38 mouse cellular contexts compared by ENCODE assay signal in the genomic region with DNA sequence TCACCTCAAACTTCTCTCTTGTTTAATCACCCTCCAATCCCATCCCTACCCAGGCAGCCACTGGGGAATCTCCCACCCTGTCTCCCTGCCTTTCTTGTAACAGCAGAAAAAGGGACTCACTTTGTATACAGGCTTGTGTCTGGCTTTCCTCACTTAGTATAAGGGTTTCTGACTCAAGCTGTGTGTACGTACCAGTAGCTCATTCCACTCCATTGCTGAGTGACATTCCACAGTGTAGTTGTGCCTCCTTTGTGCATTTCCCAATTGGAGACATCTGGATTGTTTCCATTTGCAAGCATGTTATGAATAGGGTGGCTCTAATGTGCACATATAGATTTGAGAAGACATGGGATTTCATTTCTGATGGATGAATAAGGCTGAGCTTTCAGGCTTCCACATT. TPM values are rescaled to one million over a fixed set of nuclear protein-coding genes. Genes with fewer than 3 reads are reported as not detected.
"Had no signal": no experiment of that assay in that cellular context is flagged by ENCODE, and none has a peak within 500 bp of the region (broad histone marks: within the 10 kb centered on the region; RNA-seq: fewer than 3 reads in every experiment).

No protein-coding gene starts in this region.

- H3K4me2 ChIP-seq: heart, embryonic 11.5 days; heart, embryonic 12.5 days; heart, embryonic 13.5 days; heart, embryonic 15.5 days; hindbrain, embryonic 12.5 days; hindbrain, embryonic 13.5 days; hindbrain, embryonic 14.5 days; hindbrain, embryonic 15.5 days; intestine, embryonic 15.5 days; kidney, embryonic 15.5 days had no signal

- H3K9me3 ChIP-seq: heart, embryonic 10.5 days; heart, embryonic 12.5 days; heart, embryonic 13.5 days; heart, embryonic 15.5 days; hindbrain, embryonic 10.5 days; hindbrain, embryonic 12.5 days; hindbrain, embryonic 13.5 days; hindbrain, embryonic 15.5 days; intestine, embryonic 15.5 days; kidney, embryonic 15.5 days had no signal

- DNase-seq: heart, postnatal 10 days; heart, postnatal 14 days; heart, postnatal 36 days; heart, postnatal 4 days; kidney, adult 11 months; kidney, adult 18-20 months; kidney, adult 2 months; kidney, adult 8-10 months; kidney, adult 9 months; kidney, postnatal 10 days; kidney, postnatal 14 days; kidney, postnatal 25 days; kidney, postnatal 36 days; kidney, postnatal 4 days; layer of hippocampus, adult 9-11 months; layer of hippocampus, postnatal 36 days had no signal

- ATAC-seq: hindbrain, embryonic 16.5 days; hindbrain, postnatal 0 days; inflammation-experienced regulatory T-cells, adult 6 months; intestine, embryonic 15.5 days; intestine, embryonic 16.5 days; intestine, postnatal 0 days had no signal

- H3K4me1 ChIP-seq: heart, embryonic 12.5 days; heart, embryonic 13.5 days; heart, embryonic 15.5 days; intestine, embryonic 15.5 days; kidney, embryonic 15.5 days had no signal

- H3K36me3 ChIP-seq: heart, embryonic 10.5 days; heart, embryonic 12.5 days; heart, embryonic 13.5 days; heart, embryonic 15.5 days; hindbrain, embryonic 10.5 days; hindbrain, embryonic 12.5 days; hindbrain, embryonic 13.5 days; hindbrain, embryonic 15.5 days; intestine, embryonic 15.5 days; kidney, embryonic 15.5 days had no signal

- H3K9ac ChIP-seq: heart, embryonic 12.5 days; heart, embryonic 13.5 days; heart, embryonic 15.5 days; hindbrain, embryonic 12.5 days; hindbrain, embryonic 13.5 days; hindbrain, embryonic 14.5 days; hindbrain, embryonic 15.5 days; intestine, embryonic 15.5 days; kidney, embryonic 15.5 days had no signal

- H3K27me3 ChIP-seq: heart, embryonic 15.5 days; hindbrain, embryonic 13.5 days; hindbrain, embryonic 15.5 days; intestine, embryonic 15.5 days; kidney, embryonic 15.5 days had no signal

- H3K27ac ChIP-seq: heart, embryonic 10.5 days; heart, embryonic 13.5 days; heart, embryonic 15.5 days; hindbrain, embryonic 12.5 days; hindbrain, embryonic 13.5 days; hindbrain, embryonic 14.5 days; hindbrain, embryonic 15.5 days; hindbrain, postnatal 0 days; intestine, embryonic 15.5 days; kidney, embryonic 15.5 days; kidney, postnatal 0 days; layer of hippocampus, adult 2 months had no signal

- H3K4me3 ChIP-seq: heart, embryonic 10.5 days; heart, embryonic 12.5 days; heart, embryonic 13.5 days; heart, embryonic 15.5 days; hindbrain, embryonic 10.5 days; hindbrain, embryonic 12.5 days; hindbrain, embryonic 13.5 days; hindbrain, embryonic 15.5 days; intestine, embryonic 15.5 days; kidney, embryonic 15.5 days; layer of hippocampus, adult 2 months had no signal

RNA-seq across cellular contexts. Expression of a gene that starts 31.8 kb away (rescaled TPM):
- polyA plus RNA-seq: heart, embryonic 10.5 days; heart, embryonic 11.5 days; heart, embryonic 12.5 days; heart, embryonic 13.5 days; heart, embryonic 14.5 days; heart, embryonic 15.5 days; heart, postnatal 0 days; hindbrain, embryonic 10.5 days; hindbrain, embryonic 11.5 days; hindbrain, embryonic 12.5 days; hindbrain, embryonic 14.5 days; hindbrain, embryonic 15.5 days; hindbrain, embryonic 16.5 days; hindbrain, postnatal 0 days; inflammation-experienced regulatory T-cells, adult 6 months had no signal
